8 mouse cellular contexts compared by ENCODE assay signal in genomic region chr4:141558658-141559057, GRCm38 (mm10). TPM values are rescaled to one million over a fixed set of nuclear protein-coding genes. Genes with fewer than 3 reads are reported as not detected.
DNase-seq lines count a peak whose midpoint lies in the region; ATAC-seq and TF ChIP-seq lines count a peak whose summit lies in the region.

No protein-coding gene starts in this region.

- peak; percentile 29; the same call in 1 of the 2 replicates for TF ChIP-seq POLR2A in thymus, adult 2 months (IDR thresholded peaks at IDR 0.05; ENCODE audit: control insufficient read depth, extremely low read depth, insufficient read depth, low read length, poor library complexity)

- peak overlapping the region; percentile 72 for H3K4me2 ChIP-seq in embryonic facial prominence, embryonic 11.5 days (ENCODE audit: low read depth, low read length)
- H3K4me2 ChIP-seq in stomach, embryonic 16.5 days (ENCODE audit: low read depth, low read length) = peak overlapping the region; percentile 88

- H3K9me3 ChIP-seq in embryonic facial prominence, embryonic 11.5 days (replicated peaks; ENCODE audit: control insufficient read depth, low read length) = no peaks in the 10 kb centered on the region
- no peaks in the 10 kb centered on the region for H3K9me3 ChIP-seq in stomach, embryonic 16.5 days (replicated peaks; ENCODE audit: control insufficient read depth, low read length)

- no peaks in the 10 kb centered on the region for H3K36me3 ChIP-seq in thymus, adult 2 months (ENCODE audit: control insufficient read depth, insufficient read depth, low read length)
- no peaks in the 10 kb centered on the region for H3K36me3 ChIP-seq in embryonic facial prominence, embryonic 11.5 days (replicated peaks; ENCODE audit: control insufficient read depth, insufficient read depth, low read depth, low read length)
- no peaks in the 10 kb centered on the region for H3K36me3 ChIP-seq in stomach, embryonic 16.5 days (ENCODE audit: control insufficient read depth, insufficient read depth, low read length)

- H3K9ac ChIP-seq in embryonic facial prominence, embryonic 11.5 days (replicated peaks; ENCODE audit: low read length) = 0 out of 2 replicates have a peak overlapping the region, but pooled peaks have one; percentile 1
- H3K9ac ChIP-seq in stomach, embryonic 16.5 days (ENCODE audit: low read length) = peak overlapping the region; percentile 69

- H3K4me3 ChIP-seq in thymus, adult 2 months (ENCODE audit: control insufficient read depth, insufficient read depth, low read length) = peak overlapping the region; percentile 40
- H3K4me3 ChIP-seq in embryonic facial prominence, embryonic 11.5 days (ENCODE audit: low read depth, low read length) = peak overlapping the region; percentile 38
- peak overlapping the region; percentile 47 for H3K4me3 ChIP-seq in stomach, embryonic 16.5 days (replicated peaks; ENCODE audit: low read length)

- peaks cover 12% of the 10 kb centered on the region for H3K4me1 ChIP-seq in thymus, adult 2 months (replicated peaks; ENCODE audit: control insufficient read depth, insufficient read depth, low read length)
- no peaks in the 10 kb centered on the region for H3K4me1 ChIP-seq in embryonic facial prominence, embryonic 11.5 days (ENCODE audit: control insufficient read depth, insufficient read depth, low read length)
- H3K4me1 ChIP-seq in stomach, embryonic 16.5 days (ENCODE audit: control insufficient read depth, insufficient read depth, low read length) = peaks cover 19% of the 10 kb centered on the region

- H3K27me3 ChIP-seq in thymus, adult 2 months (ENCODE audit: control insufficient read depth, insufficient read depth, low read length) = no peaks in the 10 kb centered on the region
- H3K27me3 ChIP-seq in embryonic facial prominence, embryonic 11.5 days (ENCODE audit: control insufficient read depth, insufficient read depth, low read length) = no peaks in the 10 kb centered on the region
- H3K27me3 ChIP-seq in stomach, embryonic 16.5 days (ENCODE audit: control insufficient read depth, insufficient read depth, low read length) = no peaks in the 10 kb centered on the region

- ATAC-seq in embryonic facial prominence, embryonic 11.5 days (replicated peaks; ENCODE audit: insufficient number of reproducible peaks, low FRiP score, low TSS enrichment, low read depth) = no peak
- ATAC-seq in megakaryocyte-erythroid progenitor cell, adult 5-6 weeks (replicated peaks; ENCODE audit: low FRiP score, low TSS enrichment, poor library complexity, severe bottlenecking) = peak; percentile 25
- ATAC-seq in stomach, embryonic 16.5 days (ENCODE audit: insufficient read depth, low FRiP score) = no peak

- no peak for TF ChIP-seq CTCF in thymus, adult 2 months (IDR thresholded peaks at IDR 0.05; ENCODE audit: borderline replicate concordance, control insufficient read depth, extremely low read depth, insufficient read depth, low read length, poor library complexity)

- peak; percentile 34 for DNase-seq in thymus, adult 2 months
- DNase-seq in thymus, adult 18-20 months = no peak
- DNase-seq in embryonic facial prominence, embryonic 11.5 days (ENCODE audit: low spot score) = peak; percentile 22
- DNase-seq in induced T-regulatory cell, adult 2 months (ENCODE audit: low read depth) = peak; percentile 75
- DNase-seq in layer of hippocampus, postnatal 14 days (ENCODE audit: low spot score in 2 of 2) = no peak
- no peak for DNase-seq in gastrocnemius, postnatal 10 days

- WGBS in thymus, adult 2 months = 2% methylated on average over 16 of the region's 16 CpGs
- 19% methylated on average over 16 of the region's 16 CpGs for WGBS in embryonic facial prominence, embryonic 11.5 days
- WGBS in stomach, embryonic 16.5 days = 20% methylated on average over 16 of the region's 16 CpGs

- H3K27ac ChIP-seq in thymus, adult 2 months (ENCODE audit: control insufficient read depth, insufficient read depth, low read length) = peak overlapping the region; percentile 97
- no peak overlapping the region for H3K27ac ChIP-seq in embryonic facial prominence, embryonic 11.5 days (replicated peaks; ENCODE audit: low read depth, low read length)
- H3K27ac ChIP-seq in stomach, embryonic 16.5 days (ENCODE audit: low read length) = peak overlapping the region; percentile 97

RNA-seq across cellular contexts. Expression of gene Spen, which starts 20.3 kb away (rescaled TPM):
- 63.4 and 84.1 TPM in 2 replicates for polyA plus RNA-seq in thymus, adult 2 months (2012; rRNA removed)
- polyA plus RNA-seq in embryonic facial prominence, embryonic 11.5 days (2014; fragmentation: Nextera tagmentation; extraction: Ambion mirVana) = 11.0 and 13.7 TPM in 2 replicates
- total RNA-seq in megakaryocyte-erythroid progenitor cell, adult 5-6 weeks (2014; fragmentation: Nextera tagmentation) = 64.2 and 81.5 TPM in 2 replicates
- 21.1 and 40.5 TPM in 2 replicates for total RNA-seq in megakaryocyte-erythroid progenitor cell, adult 5-6 weeks (2017)
- 6.2 and 7.2 TPM in 2 replicates for polyA plus RNA-seq in stomach, embryonic 16.5 days (2015; fragmentation: Nextera tagmentation; extraction: Ambion mirVana)
- 10 to 100 TPM; 59.3 to 60.0 TPM for total RNA-seq in layer of hippocampus, postnatal 14 days (2021)
- total RNA-seq in gastrocnemius, postnatal 10 days (2021) = 10 to 100 TPM; 23.4 to 30.9 TPM

RNA-seq across cellular contexts. Expression of gene Fblim1, which starts 47.2 kb away (rescaled TPM):
- 9.5 and 16.2 TPM in 2 replicates for polyA plus RNA-seq in thymus, adult 2 months (2012; rRNA removed)
- 59.3 and 61.3 TPM in 2 replicates for polyA plus RNA-seq in embryonic facial prominence, embryonic 11.5 days (2014; fragmentation: Nextera tagmentation; extraction: Ambion mirVana)
- not detected in 2 replicates for total RNA-seq in megakaryocyte-erythroid progenitor cell, adult 5-6 weeks (2014; fragmentation: Nextera tagmentation)
- total RNA-seq in megakaryocyte-erythroid progenitor cell, adult 5-6 weeks (2017) = not detected in 2 replicates
- polyA plus RNA-seq in stomach, embryonic 16.5 days (2015; fragmentation: Nextera tagmentation; extraction: Ambion mirVana) = 77.2 and 85.0 TPM in 2 replicates
- 1 to 10 TPM; 2.4 TPM for total RNA-seq in layer of hippocampus, postnatal 14 days (2021)
- 1 to 10 TPM; 3.8 to 6.6 TPM for total RNA-seq in gastrocnemius, postnatal 10 days (2021)

RNA-seq across cellular contexts. Expression of gene Tmem82, which starts 59.8 kb away (rescaled TPM):
- 1.2 and 2.8 TPM in 2 replicates for polyA plus RNA-seq in thymus, adult 2 months (2012; rRNA removed)
- 0.17 and 0.42 TPM in 2 replicates for polyA plus RNA-seq in embryonic facial prominence, embryonic 11.5 days (2014; fragmentation: Nextera tagmentation; extraction: Ambion mirVana)
- total RNA-seq in megakaryocyte-erythroid progenitor cell, adult 5-6 weeks (2014; fragmentation: Nextera tagmentation) = 0.37 TPM in 1 of 2 replicates, not detected in the other
- total RNA-seq in megakaryocyte-erythroid progenitor cell, adult 5-6 weeks (2017) = 0.52 and 0.57 TPM in 2 replicates
- polyA plus RNA-seq in stomach, embryonic 16.5 days (2015; fragmentation: Nextera tagmentation; extraction: Ambion mirVana) = 2.7 and 3.8 TPM in 2 replicates
- 1 to 10 TPM in 1 of 2 experiments, under 1 TPM in 1; 0.35 to 1.6 TPM for total RNA-seq in layer of hippocampus, postnatal 14 days (2021)
- total RNA-seq in gastrocnemius, postnatal 10 days (2021) = 1 to 10 TPM; 1.7 to 2.2 TPM

Comparison
In these comparisons a context has a peak if more than half of its experiments do, and no peak if none do; other contexts are left out.
1. DNase-seq: peak in thymus, adult 2 months (single experiment), embryonic facial prominence, embryonic 11.5 days (single experiment) and induced T-regulatory cell, adult 2 months (single experiment); none in thymus, adult 18-20 months (0 of 2), layer of hippocampus, postnatal 14 days (0 of 2) and gastrocnemius, postnatal 10 days (single experiment).
2. Peak in every context shown above with its lines, with median percentiles within 50 percentile points of each other: H3K4me3 ChIP-seq.